Mouse (Mus musculus) lung, adult 2 months (tissue): ENCODE results near the gene Gm20388. TPM values are rescaled to one million over a fixed set of nuclear protein-coding genes. Genes with fewer than 3 reads are reported as not detected.

Experiments used
- DNase-seq: peaks from one replicate; pipeline ENCODE4 v3.0.0; 2022
- H3K4me1 ChIP-seq: fragments of 200-500 bp; 2 replicates; pipeline ENCODE4 v1.6.1; 2011; ENCODE audit warnings: low read length; ENCODE audit not compliant: control insufficient read depth, insufficient read depth
- H3K4me3 ChIP-seq: fragments of 200-500 bp; replicated peaks from 2 replicates; pipeline ENCODE3; 2011; ENCODE audit warnings: low read depth, mild to moderate bottlenecking, control low read depth, low read length; ENCODE audit errors: extremely low read depth
- CTCF ChIP-seq: fragments of 200-500 bp; IDR thresholded peaks from 2 replicates; pipeline ENCODE4 v1.5.1; 2011; ENCODE audit warnings: mild to moderate bottlenecking, low read length, control low read depth; ENCODE audit not compliant: insufficient read depth
- POLR2A ChIP-seq: fragments of 200-500 bp; IDR thresholded peaks from 2 replicates; pipeline ENCODE4 v1.6.1; 2011; ENCODE audit warnings: low read depth, mild to moderate bottlenecking, control low read depth, low read length, borderline replicate concordance; ENCODE audit errors: extremely low read depth
- WGBS: fragments of 180-500 bp; shearing (Covaris S2); methylation state at CpG from one replicate; pipeline ENCODE4 v1.1.7; 2018; 5-methylcytosine and 5-hydroxymethylcytosine counted together
- polyA plus RNA-seq: library from polyadenylated mRNA; depleted of rRNA; stranded (reverse); fragments of >200 nt; gene quantifications from 2 replicates; pipeline ENCODE4 v1.2.3, GENCODE M21; 2012

Gene Gm20388
- polyA plus RNA-seq, 1 experiment: 67.8 TPM

DNA sequence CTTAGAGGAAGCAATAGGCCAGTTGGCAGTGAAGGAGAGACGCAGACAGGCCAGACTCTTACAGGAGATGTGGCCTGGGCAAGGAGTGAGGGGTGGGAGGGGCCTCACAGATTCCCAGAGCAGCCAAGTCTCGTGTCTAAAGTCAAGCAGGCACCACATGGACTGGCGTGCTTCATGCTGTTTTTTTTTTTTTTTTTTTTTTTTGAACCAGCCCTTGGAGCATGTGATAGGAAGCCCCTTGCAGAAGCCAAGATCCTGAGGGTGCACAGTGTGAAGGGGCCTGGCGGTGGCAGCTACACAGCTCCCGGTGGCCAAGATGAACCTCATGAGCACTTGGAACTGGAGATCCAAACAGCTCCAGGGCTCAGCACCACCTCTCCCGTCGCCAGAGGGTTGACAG, 337.4 kb downstream of the Gm20388 start:
- 54% methylated on average over 7 of the region's 7 CpGs for WGBS
- H3K4me3 ChIP-seq: no peak overlapping the region
- DNase-seq: no peak
- H3K4me1 ChIP-seq: no peaks in the 10 kb centered on the region
- TF ChIP-seq CTCF (no peak), POLR2A (no peak)

DNA sequence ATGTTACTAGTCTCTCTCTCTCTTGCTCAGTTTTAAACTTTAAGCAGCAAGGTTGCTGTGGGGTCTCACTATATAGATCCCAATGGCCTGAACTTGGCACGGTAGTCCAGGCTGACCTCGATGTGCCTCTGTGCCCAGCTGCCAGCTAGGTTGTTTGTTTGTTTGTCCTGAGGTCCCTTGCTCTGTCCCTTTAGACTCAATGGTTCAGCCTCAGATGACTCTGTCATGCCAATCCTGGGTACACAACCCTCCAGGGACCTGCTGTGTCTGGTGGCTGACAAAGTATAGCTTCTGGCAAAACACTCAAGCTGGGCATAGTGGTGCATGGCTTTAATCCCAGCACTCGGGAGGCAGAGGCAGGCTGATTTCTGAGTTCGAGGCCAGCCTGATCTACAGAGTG, 337.8 kb downstream of the Gm20388 start:
- DNase-seq: no peak
- Histone ChIP-seq H3K4me1 (no peaks in the 10 kb centered on the region), H3K4me3 (no peak overlapping the region)
- 75% methylated on average over 4 of the region's 4 CpGs for whole genome bisulfite sequencing
- TF ChIP-seq CTCF: no peak
- TF ChIP-seq POLR2A: no peak

GRCm38 (mm10) chr8:120249800-120250336, 339.2 kb downstream of the Gm20388 start:
- no peaks in the 10 kb centered on the region for H3K4me1 ChIP-seq
- 74% methylated on average over 9 of the region's 9 CpGs for WGBS
- no peak overlapping the region for H3K4me3 ChIP-seq
- no peak for DNase-seq
- no peak for TF ChIP-seq CTCF

GRCm38 (mm10) chr8:120250750-120251410, 340.2 kb downstream of the Gm20388 start:
- Histone ChIP-seq H3K4me1 (no peaks in the 10 kb centered on the region), H3K4me3 (no peak overlapping the region)
- TF ChIP-seq POLR2A (no peak), CTCF (no peak)
- 77% methylated on average over 16 of the region's 16 CpGs for WGBS
- no peak for DNase-seq

DNA sequence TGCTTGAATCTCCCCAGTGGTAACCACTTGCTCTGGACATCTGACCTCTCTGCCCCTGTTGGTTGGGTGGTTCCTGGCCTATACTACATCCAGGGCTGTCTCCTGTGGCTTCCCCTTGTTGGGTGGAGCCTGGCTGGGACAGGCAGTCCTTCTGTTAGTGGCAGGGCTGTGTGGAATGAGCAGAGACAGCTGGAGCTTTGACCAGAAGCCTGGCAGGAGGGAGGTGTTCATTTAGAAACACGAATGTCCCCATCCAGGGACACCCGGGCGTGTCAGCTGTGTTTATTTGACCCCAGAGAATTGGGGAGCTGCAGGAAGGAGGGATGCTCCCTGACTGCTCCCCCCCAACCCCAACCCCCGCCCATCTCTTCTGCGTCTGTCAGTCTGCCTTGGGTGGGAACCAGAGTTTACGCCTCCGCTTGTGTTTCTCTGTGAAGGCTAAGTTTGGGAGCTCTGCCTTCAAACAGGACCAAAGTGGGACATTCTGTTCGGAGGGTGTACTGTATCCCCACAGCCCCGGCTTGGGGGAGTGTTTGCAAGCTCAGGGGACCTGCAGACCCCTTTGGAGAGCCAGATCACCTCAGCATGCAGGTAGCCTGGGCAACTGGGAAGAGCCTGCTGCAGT, 340.9 kb downstream of the Gm20388 start:
- 69% methylated on average over 9 of the region's 9 CpGs for WGBS
- H3K4me1 ChIP-seq: no peaks in the 10 kb centered on the region; the same call in 1 of the 2 replicates
- TF ChIP-seq POLR2A (no peak; the same call in 1 of the 2 replicates), CTCF (no peak)
- DNase-seq: no peak
- H3K4me3 ChIP-seq: no peak overlapping the region

DNA sequence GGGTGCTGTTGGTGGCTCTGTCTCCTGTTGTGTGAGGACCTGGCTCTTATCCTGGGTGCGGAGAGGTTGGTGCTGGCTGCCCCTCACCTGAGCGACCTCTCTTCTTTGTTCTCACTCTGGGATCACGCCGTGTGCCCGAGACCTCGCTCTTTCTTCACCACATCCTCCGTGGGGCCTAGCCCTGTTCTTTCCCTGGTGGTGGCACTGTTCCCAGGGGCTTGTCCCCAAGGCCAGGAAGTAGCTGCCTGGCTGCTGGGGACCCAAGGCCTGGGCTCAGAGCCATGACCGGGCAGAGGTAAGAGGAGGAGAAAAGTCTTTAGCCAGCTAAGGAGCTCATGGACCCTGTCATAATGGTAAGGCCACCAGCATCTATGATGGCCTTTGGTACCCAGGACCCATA, 343.0 kb downstream of the Gm20388 start:
- H3K4me3 ChIP-seq: no peak overlapping the region
- WGBS: 56% methylated on average over 8 of the region's 8 CpGs
- peaks cover 6% of the 10 kb centered on the region for H3K4me1 ChIP-seq
- no peak for TF ChIP-seq CTCF
- TF ChIP-seq POLR2A: no peak
- DNase-seq: no peak

DNA sequence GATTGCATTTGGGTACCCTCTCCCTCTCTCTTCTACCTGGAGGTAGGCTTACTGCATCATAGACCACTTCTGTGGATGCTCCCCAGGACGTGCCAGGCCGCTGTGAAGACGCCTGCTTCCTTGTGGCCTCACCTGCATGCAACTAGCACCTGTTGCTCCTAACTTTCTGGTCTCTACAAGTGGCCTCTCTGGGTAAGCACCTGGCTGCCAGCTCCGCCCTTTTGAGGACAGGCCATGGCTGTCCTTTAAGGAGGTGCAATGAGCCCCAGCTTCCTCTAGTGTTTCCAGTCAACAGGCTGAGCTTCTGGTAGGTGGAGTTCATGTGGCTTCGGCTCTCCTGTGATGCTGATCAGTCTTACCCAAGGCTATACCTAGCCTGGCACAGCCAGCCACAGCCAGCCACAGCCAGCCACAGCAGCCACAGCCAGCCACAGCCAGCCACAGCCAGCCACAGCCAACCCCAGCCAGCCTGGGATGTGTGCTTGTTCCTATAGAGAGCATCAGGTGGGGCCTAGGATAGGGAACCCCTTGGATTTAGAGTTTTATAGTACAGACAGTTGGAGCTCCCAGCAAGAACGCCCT, 344.9 kb downstream of the Gm20388 start:
- Histone ChIP-seq H3K4me1 (peaks cover 6% of the 10 kb centered on the region), H3K4me3 (no peak overlapping the region)
- 76% methylated on average over 6 of the region's 6 CpGs for WGBS
- TF ChIP-seq CTCF (no peak), POLR2A (no peak)
- no peak for DNase-seq

- 39% methylated on average over 6 of the region's 6 CpGs for WGBS
- Histone ChIP-seq H3K4me3 (no peak overlapping the region), H3K4me1 (peaks cover 6% of the 10 kb centered on the region)
- TF ChIP-seq CTCF: no peak
- no peak for TF ChIP-seq POLR2A
- DNase-seq: no peak
Measured at GRCm38 (mm10) chr8:120256958-120257357, 346.3 kb downstream of the Gm20388 start.

DNA sequence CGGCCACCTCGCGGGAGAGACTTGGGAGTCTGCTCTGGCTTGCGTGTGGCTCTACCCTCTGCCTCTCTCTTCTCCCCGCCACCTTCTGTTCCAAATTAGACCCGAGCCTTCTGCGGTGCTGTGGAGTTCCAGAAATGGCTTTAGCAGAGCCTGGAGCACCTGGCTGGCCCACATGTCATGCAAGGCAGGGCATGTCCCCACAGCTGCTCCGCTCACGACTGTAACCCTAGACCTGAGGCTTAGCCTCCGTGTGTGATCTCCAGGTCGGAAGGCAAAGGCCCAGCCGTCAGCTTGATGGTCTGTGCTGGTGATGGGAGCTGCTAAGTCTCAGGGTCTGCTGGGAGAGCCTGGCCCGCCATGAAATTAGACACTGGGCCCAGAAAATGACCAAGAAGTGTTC, 348.6 kb downstream of the Gm20388 start:
- DNase-seq: no peak
- TF ChIP-seq CTCF (no peak), POLR2A (no peak)
- WGBS: 91% methylated on average over 13 of the region's 13 CpGs
- H3K4me3 ChIP-seq: no peak overlapping the region
- peaks cover 7% of the 10 kb centered on the region for H3K4me1 ChIP-seq

DNA sequence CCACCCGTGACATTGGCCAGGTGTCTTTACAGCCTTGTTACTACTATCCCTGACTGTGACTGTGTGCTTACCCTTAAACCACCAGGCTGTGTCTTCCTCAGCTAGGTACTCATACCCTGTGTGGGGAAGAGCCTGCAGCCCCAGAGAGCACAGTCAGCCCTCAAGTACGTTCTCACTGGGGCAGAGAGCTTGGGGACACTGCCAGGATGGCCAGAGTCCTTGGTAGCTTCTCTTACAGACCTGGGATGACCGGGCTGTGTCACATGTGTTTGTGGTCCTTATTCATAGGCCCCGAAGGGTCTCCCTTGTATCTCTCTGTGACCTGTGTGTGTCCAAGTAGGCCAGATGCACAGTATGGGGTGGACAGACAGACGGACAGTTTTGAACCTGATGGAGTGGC, 350.0 kb downstream of the Gm20388 start:
- Histone ChIP-seq H3K4me1 (peaks cover 20% of the 10 kb centered on the region), H3K4me3 (no peak overlapping the region)
- TF ChIP-seq POLR2A (no peak), CTCF (no peak)
- 88% methylated on average over 5 of the region's 5 CpGs for WGBS
- DNase-seq: no peak
